Mouse (Mus musculus) heart, embryonic 14.5 days (tissue): ENCODE measurements at regions not wholly inside any gene's neighbourhood (a gene's known extent, or its start where the extent isn't known, plus 50 kb on each side); places are given as distances from the start of the nearest gene placed in this dataset.

ENCODE experiments used
- ATAC-seq: fragments of 200-750 bp; cut with Nextera tagmentation; 2 replicates; pipeline ENCODE4 v1.8.0; 2017; ENCODE audit warnings: low read depth, moderate TSS enrichment; ENCODE audit not compliant: insufficient number of reproducible peaks, insufficient read depth, low FRiP score
- H3K27ac ChIP-seq, 2 experiments: fragments of 200-500 bp in 1 of 2; fragments of 300-500 bp in 1 of 2; sonication (generic) in 1 of 2; replicated peaks in 1 of 2; 2 replicates each; pipeline ENCODE4 v1.5.1; 2012 to 2014; ENCODE audit warnings: low read depth in 2 of 2, low read length in 2 of 2, control low read depth in 1 of 2, mild to moderate bottlenecking in 1 of 2, mixed read lengths in 1 of 2; ENCODE audit not compliant: control insufficient read depth in 1 of 2, insufficient read depth in 1 of 2
- H3K27me3 ChIP-seq: fragments of 300-500 bp; sonication (generic); 2 replicates; pipeline ENCODE4 v1.6.1; 2014; ENCODE audit warnings: mild to moderate bottlenecking, low read length, control low read depth; ENCODE audit not compliant: control insufficient read depth, insufficient read depth
- H3K36me3 ChIP-seq: fragments of 300-500 bp; sonication (generic); 2 replicates; pipeline ENCODE4 v1.6.1; 2014; ENCODE audit warnings: mild to moderate bottlenecking, control low read depth, low read length, mixed read lengths; ENCODE audit not compliant: control insufficient read depth, insufficient read depth
- H3K4me1 ChIP-seq, 2 experiments: fragments of 200-500 bp in 1 of 2; fragments of 300-500 bp in 1 of 2; sonication (generic) in 1 of 2; 2 replicates each; pipeline ENCODE4 v1.6.1; 2012 to 2014; ENCODE audit warnings: low read length in 2 of 2, control low read depth in 1 of 2, mixed read lengths in 1 of 2; ENCODE audit not compliant: control insufficient read depth in 2 of 2, insufficient read depth in 2 of 2
- H3K4me2 ChIP-seq: fragments of 300-500 bp; sonication (generic); 2 replicates; pipeline ENCODE4 v1.6.1; 2014; ENCODE audit warnings: mild to moderate bottlenecking, low read length
- H3K4me3 ChIP-seq, 2 experiments: fragments of 200-500 bp in 1 of 2; fragments of 300-500 bp in 1 of 2; sonication (generic) in 1 of 2; 2 replicates each; pipeline ENCODE4 v1.5.1; 2012 to 2014; ENCODE audit warnings: low read length in 2 of 2, mild to moderate bottlenecking in 2 of 2, control low read depth in 1 of 2, low read depth in 1 of 2, moderate library complexity in 1 of 2; ENCODE audit not compliant: control insufficient read depth in 1 of 2, insufficient read depth in 1 of 2
- H3K9ac ChIP-seq: fragments of 300-500 bp; sonication (generic); 2 replicates; pipeline ENCODE4 v1.6.1; 2014; ENCODE audit warnings: mild to moderate bottlenecking, low read length
- H3K9me3 ChIP-seq: fragments of 300-500 bp; sonication (generic); 2 replicates; pipeline ENCODE4 v1.6.1; 2016; ENCODE audit warnings: low read length, control low read depth; ENCODE audit not compliant: control insufficient read depth
- WGBS: fragments of 180-500 bp; shearing (Covaris S2); extraction: QIAGEN DNeasy Blood & Tissue Kit; methylation state at CpG from one replicate; pipeline ENCODE4 v1.1.7; 2014; 5-methylcytosine and 5-hydroxymethylcytosine counted together

- WGBS = 85% methylated on average over 1 of the region's 1 CpGs
- H3K4me2 ChIP-seq = no peak overlapping the region
Observed at GRCm38 (mm10) chr11:112252548-112252947, 529.5 kb upstream of the Sox9 start.

DNA sequence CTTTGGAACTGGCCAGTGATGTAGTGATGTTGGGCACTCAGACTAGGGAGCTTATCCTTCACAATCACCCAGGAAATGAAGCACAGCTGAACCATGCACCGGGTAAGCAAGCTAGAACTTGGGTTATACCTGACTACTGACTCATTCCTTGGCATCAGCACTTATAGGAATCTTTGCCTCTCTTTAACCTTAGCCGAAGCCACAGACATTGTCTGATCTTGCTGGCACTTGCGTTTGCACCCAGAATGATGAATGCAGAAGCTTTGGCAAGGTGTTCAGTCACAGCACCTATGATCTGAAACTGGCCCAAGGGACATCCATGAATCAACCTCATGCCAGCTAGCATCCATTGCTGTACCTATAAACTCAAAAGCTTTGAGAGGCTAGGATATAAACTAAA, 529.0 kb upstream of the Sox9 start:
- Histone ChIP-seq H3K9me3 (no peaks in the 10 kb centered on the region), H3K4me3 (no peak overlapping the region), H3K27me3 (no peaks in the 10 kb centered on the region), H3K4me1 (no peaks in the 10 kb centered on the region), H3K36me3 (no peaks in the 10 kb centered on the region), H3K4me2 (no peak overlapping the region), H3K9ac (no peak overlapping the region), H3K27ac (no peak overlapping the region)
- WGBS = 84% methylated on average over 3 of the region's 3 CpGs
- no peak for ATAC-seq

More at GRCm38 (mm10) chr11:112252548-112252947, 529.5 kb upstream of the Sox9 start:
- no peak overlapping the region for H3K9ac ChIP-seq
- H3K4me3 ChIP-seq = no peak overlapping the region
- no peaks in the 10 kb centered on the region for H3K4me1 ChIP-seq
- H3K27me3 ChIP-seq = no peaks in the 10 kb centered on the region
- no peaks in the 10 kb centered on the region for H3K36me3 ChIP-seq
- no peak for ATAC-seq
- no peaks in the 10 kb centered on the region for H3K9me3 ChIP-seq
- H3K27ac ChIP-seq = no peak overlapping the region

- WGBS = 77% methylated on average over 7 of the region's 7 CpGs
- no peaks in the 10 kb centered on the region; a peak in 1 of 4 replicates for H3K4me1 ChIP-seq
- H3K9me3 ChIP-seq = no peaks in the 10 kb centered on the region
- no peak overlapping the region for H3K4me2 ChIP-seq
- H3K27ac ChIP-seq = no peak overlapping the region
- no peak overlapping the region for H3K4me3 ChIP-seq
- no peaks in the 10 kb centered on the region for H3K36me3 ChIP-seq
- no peak overlapping the region for H3K9ac ChIP-seq
- H3K27me3 ChIP-seq = no peaks in the 10 kb centered on the region
- ATAC-seq = no peak
Observed at GRCm38 (mm10) chr11:112256326-112256725, 525.7 kb upstream of the Sox9 start.

DNA sequence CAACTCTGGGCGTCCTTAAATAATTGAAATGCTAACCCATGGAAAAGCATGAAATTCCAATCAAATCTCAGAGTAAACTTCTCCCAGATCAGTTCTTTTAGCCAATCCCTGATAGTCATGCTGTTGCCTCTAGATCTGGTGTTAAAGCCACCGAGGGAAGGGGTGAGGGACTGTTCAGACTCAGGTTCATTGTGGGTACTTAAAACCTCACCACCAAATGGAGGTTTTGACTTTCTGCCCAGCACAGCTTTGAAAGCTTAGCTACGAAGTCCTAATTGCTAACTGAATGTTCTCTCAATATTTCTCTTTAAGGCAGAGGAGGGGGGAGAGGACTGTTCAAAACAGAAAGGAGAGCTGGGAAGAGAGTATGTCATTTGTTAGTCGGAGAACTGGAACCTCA, 517.9 kb upstream of the Sox9 start:
- Histone ChIP-seq H3K4me2 (no peak overlapping the region), H3K27ac (no peak overlapping the region), H3K9me3 (no peaks in the 10 kb centered on the region), H3K27me3 (no peaks in the 10 kb centered on the region), H3K36me3 (no peaks in the 10 kb centered on the region), H3K4me1 (no peaks in the 10 kb centered on the region; a peak in 1 of 4 replicates), H3K9ac (no peak overlapping the region), H3K4me3 (no peak overlapping the region)
- 78% methylated on average over 4 of the region's 4 CpGs for WGBS
- no peak for ATAC-seq

DNA sequence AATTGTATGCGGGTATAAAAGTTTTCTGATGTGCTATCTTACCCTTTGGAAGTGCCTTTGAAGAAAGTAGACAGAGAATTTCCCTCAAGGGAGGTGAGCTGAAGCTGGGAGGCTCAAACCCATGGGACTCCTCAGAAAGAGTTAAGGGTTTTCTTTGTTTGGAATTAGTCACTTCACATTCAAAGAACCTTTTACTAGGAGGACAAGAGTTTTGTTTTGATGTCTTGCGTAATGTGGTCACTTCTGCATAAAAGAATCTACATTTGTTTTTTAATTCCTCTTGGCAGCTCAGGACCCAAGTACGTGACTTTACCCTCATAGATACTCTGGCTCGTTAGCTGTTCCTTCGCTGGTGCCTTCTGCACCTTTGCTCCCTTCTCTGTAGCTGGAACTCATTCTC, 511.1 kb upstream of the Sox9 start:
- no peak for ATAC-seq
- 89% methylated on average over 5 of the region's 5 CpGs for WGBS
- Histone ChIP-seq H3K4me1 (no peaks in the 10 kb centered on the region), H3K36me3 (no peaks in the 10 kb centered on the region), H3K27me3 (no peaks in the 10 kb centered on the region), H3K9me3 (no peaks in the 10 kb centered on the region), H3K4me3 (no peak overlapping the region), H3K4me2 (no peak overlapping the region), H3K27ac (no peak overlapping the region), H3K9ac (no peak overlapping the region)

GRCm38 (mm10) chr11:112278566-112278965, 503.5 kb upstream of the Sox9 start:
- no peak for ATAC-seq

DNA sequence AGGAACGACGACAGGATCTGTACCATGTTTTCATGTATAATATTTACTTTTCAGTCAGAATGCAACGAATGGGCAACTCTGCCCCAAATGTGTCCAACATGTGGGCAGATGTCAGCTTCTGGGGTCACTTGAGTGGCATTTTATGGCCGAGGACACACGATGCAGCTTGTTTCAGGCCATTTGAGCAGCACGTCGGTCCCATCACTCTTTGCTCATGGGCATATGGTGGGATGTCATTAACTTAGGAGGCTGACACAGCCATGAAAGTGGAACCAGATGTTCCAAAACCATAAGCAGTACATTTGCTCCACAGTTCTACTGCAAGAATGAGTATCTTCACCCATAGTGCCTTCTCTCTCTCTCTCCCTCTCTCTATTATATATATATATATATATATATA, 499.1 kb upstream of the Sox9 start:
- no peak overlapping the region for H3K27ac ChIP-seq
- H3K9me3 ChIP-seq = no peaks in the 10 kb centered on the region
- no peak overlapping the region for H3K4me3 ChIP-seq
- no peak overlapping the region for H3K4me2 ChIP-seq
- 79% methylated on average over 7 of the region's 7 CpGs for WGBS
- no peak overlapping the region for H3K9ac ChIP-seq
- no peaks in the 10 kb centered on the region for H3K36me3 ChIP-seq
- H3K4me1 ChIP-seq = no peaks in the 10 kb centered on the region
- ATAC-seq = no peak
- H3K27me3 ChIP-seq = no peaks in the 10 kb centered on the region

More at GRCm38 (mm10) chr11:112278566-112278965, 503.5 kb upstream of the Sox9 start:
- H3K27me3 ChIP-seq = no peaks in the 10 kb centered on the region
- no peak overlapping the region for H3K4me3 ChIP-seq
- H3K36me3 ChIP-seq = no peaks in the 10 kb centered on the region
- no peaks in the 10 kb centered on the region for H3K9me3 ChIP-seq
- no peak overlapping the region for H3K9ac ChIP-seq
- WGBS = 91% methylated on average over 1 of the region's 1 CpGs
- H3K27ac ChIP-seq = no peak overlapping the region
- H3K4me2 ChIP-seq = no peak overlapping the region
- H3K4me1 ChIP-seq = no peaks in the 10 kb centered on the region

DNA sequence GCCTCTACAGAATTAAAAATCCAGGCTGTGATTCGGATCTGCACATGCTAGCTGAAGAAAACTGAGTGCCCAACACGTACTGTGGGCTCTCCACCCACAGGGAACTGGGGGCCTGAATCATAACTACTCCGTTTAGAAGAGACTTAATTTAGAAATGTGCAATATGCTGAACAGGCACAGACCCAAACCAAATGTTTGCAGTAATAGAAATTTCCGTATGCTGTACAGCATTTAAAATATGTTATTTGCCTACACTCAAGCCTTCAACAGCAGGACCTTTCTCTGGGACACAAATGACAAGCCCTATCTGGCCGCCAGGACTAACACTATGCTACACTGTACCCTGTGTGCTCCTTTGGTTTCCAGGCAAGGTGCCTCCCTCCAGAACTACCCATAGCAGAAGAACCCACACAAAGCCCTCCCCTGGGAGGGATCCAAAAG, 483.1 kb upstream of the Sox9 start:
- 68% methylated on average over 5 of the region's 5 CpGs for WGBS
- H3K9ac ChIP-seq = no peak overlapping the region
- no peak for ATAC-seq
- H3K4me2 ChIP-seq = no peak overlapping the region
- no peak overlapping the region for H3K27ac ChIP-seq
- no peaks in the 10 kb centered on the region for H3K4me1 ChIP-seq
- no peaks in the 10 kb centered on the region for H3K36me3 ChIP-seq
- H3K9me3 ChIP-seq = no peaks in the 10 kb centered on the region
- H3K4me3 ChIP-seq = no peak overlapping the region
- no peaks in the 10 kb centered on the region for H3K27me3 ChIP-seq
